Mouse (Mus musculus): Measurements from ENCODE around the gene Slc22a17. TPM values are rescaled to one million over a fixed set of nuclear protein-coding genes. Genes with fewer than 3 reads are reported as not detected.
"Not testable (repeated sequence)": the region's sequence is repeated elsewhere in the genome, so short reads cannot be mapped to it uniquely, and the experiment has no call there.

Slc22a17 gene
- polyA plus RNA-seq (2014; fragmentation: Nextera tagmentation; extraction: Ambion mirVana): 44.9 and 51.3 TPM in 2 replicates

- Histone ChIP-seq H3K4me1 (ENCODE audit: control insufficient read depth, insufficient read depth, low read length) (peaks cover 9% of the 10 kb centered on the region; the same call in 1 of the 2 replicates), H3K27ac (ENCODE audit: low read length) (peak within 1 kb of the TSS; percentile 82), H3K9me3 (ENCODE audit: control insufficient read depth, low read depth, low read length) (no peaks in the 10 kb centered on the region), H3K4me2 (replicated peaks; ENCODE audit: low read depth, low read length) (peak within 1 kb of the TSS; percentile 98), H3K4me3 (ENCODE audit: low read depth, low read length) (peak within 1 kb of the TSS; percentile 86), H3K27me3 (ENCODE audit: control insufficient read depth, insufficient read depth, low read length) (no peaks in the 10 kb centered on the region), H3K9ac (replicated peaks; ENCODE audit: low read depth, low read length) (peak within 1 kb of the TSS; percentile 89), H3K36me3 (ENCODE audit: control insufficient read depth, insufficient read depth, low read length) (peaks cover 40% of the 10 kb centered on the region; the same call in 1 of the 2 replicates)
- ATAC-seq (ENCODE audit: insufficient number of reproducible peaks, insufficient read depth, low FRiP score, low read depth): peak; percentile 86
- 0% methylated on average over 25 of the region's 28 CpGs for WGBS
These were observed at the start of gene Slc22a17 for GRCm38 (mm10) chr14:54912886-54913285. Gene Slc22a17, minus strand, starts transcription at chr14:54913132.

- Histone ChIP-seq H3K4me2 (replicated peaks; ENCODE audit: low read depth, low read length) (no peak overlapping the region), H3K9me3 (ENCODE audit: control insufficient read depth, low read depth, low read length) (no peaks in the 10 kb centered on the region), H3K27ac (ENCODE audit: low read length) (no peak overlapping the region), H3K4me3 (ENCODE audit: low read depth, low read length) (no peak overlapping the region), H3K36me3 (ENCODE audit: control insufficient read depth, insufficient read depth, low read length) (no peaks in the 10 kb centered on the region), H3K9ac (replicated peaks; ENCODE audit: low read depth, low read length) (no peak overlapping the region), H3K27me3 (ENCODE audit: control insufficient read depth, insufficient read depth, low read length) (no peaks in the 10 kb centered on the region), H3K4me1 (ENCODE audit: control insufficient read depth, insufficient read depth, low read length) (no peaks in the 10 kb centered on the region)
- ATAC-seq (ENCODE audit: insufficient number of reproducible peaks, insufficient read depth, low FRiP score, low read depth): no peak
- 75% methylated on average over 7 of the region's 7 CpGs for WGBS
These were observed 49.8 kb upstream of the Slc22a17 start for GRCm38 (mm10) chr14:54962714-54963113.

GRCm38 (mm10) chr14:54961487-54961886 lies 48.6 kb upstream of the Slc22a17 start:
- H3K27ac ChIP-seq (ENCODE audit: low read length): no peak overlapping the region
- 73% methylated on average over 5 of the region's 5 CpGs for WGBS

GRCm38 (mm10) chr14:54960769-54961168 lies 47.8 kb upstream of the Slc22a17 start:
- Histone ChIP-seq H3K9ac (replicated peaks; ENCODE audit: low read depth, low read length) (no peak overlapping the region), H3K36me3 (ENCODE audit: control insufficient read depth, insufficient read depth, low read length) (no peaks in the 10 kb centered on the region), H3K4me2 (replicated peaks; ENCODE audit: low read depth, low read length) (no peak overlapping the region), H3K9me3 (ENCODE audit: control insufficient read depth, low read depth, low read length) (no peaks in the 10 kb centered on the region), H3K27me3 (ENCODE audit: control insufficient read depth, insufficient read depth, low read length) (no peaks in the 10 kb centered on the region), H3K27ac (ENCODE audit: low read length) (no peak overlapping the region), H3K4me1 (ENCODE audit: control insufficient read depth, insufficient read depth, low read length) (no peaks in the 10 kb centered on the region), H3K4me3 (ENCODE audit: low read depth, low read length) (no peak overlapping the region)
- 64% methylated on average over 10 of the region's 10 CpGs for WGBS
- no peak for ATAC-seq (ENCODE audit: insufficient number of reproducible peaks, insufficient read depth, low FRiP score, low read depth)

More at GRCm38 (mm10) chr14:54961487-54961886, 48.6 kb upstream of the Slc22a17 start:
- H3K4me1 ChIP-seq (ENCODE audit: control insufficient read depth, insufficient read depth, low read length): no peaks in the 10 kb centered on the region
- H3K36me3 ChIP-seq (ENCODE audit: control insufficient read depth, insufficient read depth, low read length): no peaks in the 10 kb centered on the region
- no peaks in the 10 kb centered on the region for H3K9me3 ChIP-seq (ENCODE audit: control insufficient read depth, low read depth, low read length)
- no peak overlapping the region for H3K4me2 ChIP-seq (replicated peaks; ENCODE audit: low read depth, low read length)
- no peak for ATAC-seq (ENCODE audit: insufficient number of reproducible peaks, insufficient read depth, low FRiP score, low read depth)
- H3K27me3 ChIP-seq (ENCODE audit: control insufficient read depth, insufficient read depth, low read length): no peaks in the 10 kb centered on the region
- no peak overlapping the region for H3K9ac ChIP-seq (replicated peaks; ENCODE audit: low read depth, low read length)
- H3K4me3 ChIP-seq (ENCODE audit: low read depth, low read length): no peak overlapping the region

- 88% methylated on average over 12 of the region's 12 CpGs for WGBS
- not testable (repeated sequence) for H3K9ac ChIP-seq (replicated peaks; ENCODE audit: low read depth, low read length); H3K9me3 ChIP-seq (ENCODE audit: control insufficient read depth, low read depth, low read length); ATAC-seq (ENCODE audit: insufficient number of reproducible peaks, insufficient read depth, low FRiP score, low read depth); H3K27me3 ChIP-seq (ENCODE audit: control insufficient read depth, insufficient read depth, low read length); H3K4me1 ChIP-seq (ENCODE audit: control insufficient read depth, insufficient read depth, low read length); H3K4me3 ChIP-seq (ENCODE audit: low read depth, low read length); H3K36me3 ChIP-seq (ENCODE audit: control insufficient read depth, insufficient read depth, low read length); H3K27ac ChIP-seq (ENCODE audit: low read length); H3K4me2 ChIP-seq (replicated peaks; ENCODE audit: low read depth, low read length)
These were observed 47.1 kb upstream of the Slc22a17 start for GRCm38 (mm10) chr14:54959853-54960613.

- WGBS: 85% methylated on average over 3 of the region's 3 CpGs
- H3K27ac ChIP-seq (ENCODE audit: low read length): no peak overlapping the region
- no peak overlapping the region for H3K4me3 ChIP-seq (ENCODE audit: low read depth, low read length)
- H3K4me1 ChIP-seq (ENCODE audit: control insufficient read depth, insufficient read depth, low read length): no peaks in the 10 kb centered on the region
- H3K9ac ChIP-seq (replicated peaks; ENCODE audit: low read depth, low read length): no peak overlapping the region
- no peaks in the 10 kb centered on the region for H3K27me3 ChIP-seq (ENCODE audit: control insufficient read depth, insufficient read depth, low read length)
- H3K9me3 ChIP-seq (ENCODE audit: control insufficient read depth, low read depth, low read length): no peaks in the 10 kb centered on the region
- ATAC-seq (ENCODE audit: insufficient number of reproducible peaks, insufficient read depth, low FRiP score, low read depth): no peak
- H3K4me2 ChIP-seq (replicated peaks; ENCODE audit: low read depth, low read length): no peak overlapping the region
- no peaks in the 10 kb centered on the region for H3K36me3 ChIP-seq (ENCODE audit: control insufficient read depth, insufficient read depth, low read length)
These were observed 46.3 kb upstream of the Slc22a17 start for GRCm38 (mm10) chr14:54959197-54959596.

- no peak for ATAC-seq (ENCODE audit: insufficient number of reproducible peaks, insufficient read depth, low FRiP score, low read depth)
- WGBS: 83% methylated on average over 4 of the region's 4 CpGs
- no peaks in the 10 kb centered on the region for H3K27me3 ChIP-seq (ENCODE audit: control insufficient read depth, insufficient read depth, low read length)
These were observed 45.6 kb upstream of the Slc22a17 start for GRCm38 (mm10) chr14:54958503-54958902.

GRCm38 (mm10) chr14:54956533-54956932 lies 43.6 kb upstream of the Slc22a17 start:
- ATAC-seq (ENCODE audit: insufficient number of reproducible peaks, insufficient read depth, low FRiP score, low read depth): no peak
- Histone ChIP-seq H3K27me3 (ENCODE audit: control insufficient read depth, insufficient read depth, low read length) (no peaks in the 10 kb centered on the region), H3K4me1 (ENCODE audit: control insufficient read depth, insufficient read depth, low read length) (no peaks in the 10 kb centered on the region), H3K27ac (ENCODE audit: low read length) (no peak overlapping the region), H3K9me3 (ENCODE audit: control insufficient read depth, low read depth, low read length) (no peaks in the 10 kb centered on the region), H3K4me3 (ENCODE audit: low read depth, low read length) (no peak overlapping the region), H3K36me3 (ENCODE audit: control insufficient read depth, insufficient read depth, low read length) (no peaks in the 10 kb centered on the region), H3K4me2 (replicated peaks; ENCODE audit: low read depth, low read length) (no peak overlapping the region), H3K9ac (replicated peaks; ENCODE audit: low read depth, low read length) (no peak overlapping the region)
- WGBS: 79% methylated on average over 9 of the region's 9 CpGs

More at GRCm38 (mm10) chr14:54958503-54958902, 45.6 kb upstream of the Slc22a17 start:
- no peak overlapping the region for H3K9ac ChIP-seq (replicated peaks; ENCODE audit: low read depth, low read length)
- H3K36me3 ChIP-seq (ENCODE audit: control insufficient read depth, insufficient read depth, low read length): no peaks in the 10 kb centered on the region
- H3K4me2 ChIP-seq (replicated peaks; ENCODE audit: low read depth, low read length): no peak overlapping the region
- H3K27ac ChIP-seq (ENCODE audit: low read length): no peak overlapping the region
- H3K4me1 ChIP-seq (ENCODE audit: control insufficient read depth, insufficient read depth, low read length): no peaks in the 10 kb centered on the region
- no peak overlapping the region for H3K4me3 ChIP-seq (ENCODE audit: low read depth, low read length)
- H3K9me3 ChIP-seq (ENCODE audit: control insufficient read depth, low read depth, low read length): no peaks in the 10 kb centered on the region
